Mouse (Mus musculus) 3T3-L1 (cell line): ENCODE results near the gene Stx12.

Source experiments
- DNase-seq: peaks from one replicate; pipeline ENCODE4 v3.0.0-alpha.2; 2015; ENCODE audit warnings: low read depth, low spot score

The Stx12 gene

DNA sequence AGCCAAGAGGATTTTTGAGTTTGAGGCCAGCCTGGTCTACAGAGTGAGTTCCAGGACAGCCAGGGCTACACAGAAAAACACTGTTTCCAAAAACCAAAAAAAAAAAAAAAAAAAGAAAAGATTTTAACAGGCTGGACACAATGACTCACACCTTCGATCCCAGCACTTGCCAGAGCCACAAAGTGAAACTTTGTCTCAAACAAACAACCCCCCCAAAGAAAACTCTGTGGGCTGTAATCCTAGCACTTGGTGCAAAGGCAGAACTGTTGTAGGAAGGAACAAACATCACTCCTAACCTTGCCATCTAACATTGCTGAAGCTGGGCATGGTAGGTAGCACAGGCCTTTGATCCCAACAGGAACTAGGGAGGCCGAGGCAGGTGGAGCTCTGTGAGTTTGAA lies 19.5 kb downstream of the Stx12 start:
- DNase-seq = peak; percentile 59

DNA sequence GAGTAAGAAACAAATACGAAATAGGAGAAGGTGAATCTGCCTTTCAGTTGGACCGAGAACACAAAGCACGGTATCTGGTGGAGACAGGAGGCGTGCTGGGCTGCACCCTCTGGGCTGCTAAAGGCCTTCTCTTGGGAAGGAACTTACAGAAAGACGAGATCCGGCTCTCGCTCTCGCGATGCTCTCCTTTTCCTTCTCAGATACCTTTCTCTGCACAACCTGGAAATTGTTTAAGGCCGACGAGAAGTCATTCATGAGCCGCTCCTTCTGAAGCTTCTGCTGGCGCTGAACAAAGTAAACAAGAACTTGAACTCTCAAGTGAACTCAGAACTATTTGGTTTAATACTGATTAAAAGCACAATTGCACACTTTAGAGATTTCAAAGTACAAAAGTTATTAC lies 21.3 kb downstream of the Stx12 start:
- DNase-seq = no peak

DNA sequence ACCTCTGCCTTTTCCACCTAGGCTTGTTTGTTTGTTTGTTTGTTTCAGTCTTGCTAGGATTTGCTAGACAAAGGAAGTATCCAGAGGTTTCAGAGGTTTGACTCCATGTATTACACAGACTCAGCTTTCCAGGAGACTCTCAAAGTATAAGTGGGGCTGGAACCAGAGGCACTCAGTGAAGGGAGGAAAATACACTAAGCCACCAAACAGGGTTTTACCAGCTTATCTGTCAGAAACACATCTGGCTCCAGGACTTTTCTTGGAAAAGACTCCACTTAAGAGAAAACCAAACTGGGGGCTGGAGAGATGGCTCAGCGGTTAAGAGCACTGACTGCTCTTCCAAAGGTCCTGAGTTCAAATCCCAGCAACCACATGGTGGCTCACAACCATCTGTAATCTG lies 23.4 kb downstream of the Stx12 start:
- no peak for DNase-seq

- DNase-seq = no peak
Measured at GRCm38 (mm10) chr4:132843705-132844071, 40.6 kb downstream of the Stx12 start.

GRCm38 (mm10) chr4:132842970-132843704 lies 41.2 kb downstream of the Stx12 start, which contains the start of gene Ppp1r8:
Gene Ppp1r8 (minus strand): TSS chr4:132843169.
- DNase-seq = peak; percentile 91

- DNase-seq = peak; percentile 55
Measured at GRCm38 (mm10) chr4:132842281-132842906, 41.9 kb downstream of the Stx12 start.

DNA sequence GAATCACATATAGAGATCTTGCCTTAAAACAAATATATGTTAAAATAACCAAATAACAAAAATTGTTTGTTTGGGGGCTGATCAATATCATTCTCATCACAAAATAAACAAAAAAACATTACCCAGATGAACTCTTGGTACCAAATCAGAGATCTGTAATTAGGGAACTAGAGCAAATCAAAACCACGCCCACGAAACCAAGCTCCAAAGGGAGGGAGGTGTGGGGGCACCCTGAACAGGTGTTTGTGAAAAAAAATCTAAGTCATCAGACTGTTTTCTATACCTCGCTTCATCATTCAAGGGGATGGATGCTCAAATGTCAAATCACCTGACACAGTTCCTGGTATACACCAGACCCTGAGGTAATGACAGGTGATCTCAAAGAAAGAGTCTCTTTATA lies 42.8 kb downstream of the Stx12 start:
- no peak for DNase-seq

DNA sequence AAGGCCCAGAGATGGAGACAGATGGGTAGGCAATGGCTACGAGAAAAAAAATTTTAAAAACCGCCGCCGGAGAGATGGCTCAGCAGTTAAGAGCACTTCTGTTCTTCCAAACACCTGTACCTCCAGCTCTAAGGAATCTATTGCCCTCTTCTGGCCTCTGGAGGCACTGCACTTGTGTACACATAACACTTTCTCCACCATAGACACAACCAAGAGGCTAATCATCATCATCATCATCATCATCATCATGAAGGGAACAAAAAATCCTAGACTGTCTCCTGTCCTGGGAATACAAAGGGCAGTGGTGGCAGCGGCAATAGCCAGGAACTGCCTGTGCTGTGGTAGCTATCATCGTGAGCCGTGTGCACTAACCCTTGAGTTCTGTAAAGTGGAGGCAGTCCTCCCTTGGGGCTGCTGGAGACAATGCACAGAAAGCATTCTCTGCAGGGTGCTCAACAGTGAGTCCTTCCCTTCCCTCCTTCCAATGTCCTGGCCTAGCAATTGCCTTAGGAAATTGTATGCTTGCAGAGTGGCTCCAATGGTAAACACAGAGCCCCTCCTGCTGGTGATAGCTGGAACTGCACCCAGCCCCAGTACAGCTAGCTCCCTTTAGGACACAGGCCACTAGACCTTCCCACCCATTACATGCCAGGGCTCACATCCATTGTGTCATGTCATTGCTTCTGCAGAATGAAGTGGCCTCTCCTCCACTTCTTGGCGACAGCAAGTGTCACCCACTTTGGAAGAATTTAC lies 60.5 kb downstream of the Stx12 start:
- peak; percentile 77 for DNase-seq

DNA sequence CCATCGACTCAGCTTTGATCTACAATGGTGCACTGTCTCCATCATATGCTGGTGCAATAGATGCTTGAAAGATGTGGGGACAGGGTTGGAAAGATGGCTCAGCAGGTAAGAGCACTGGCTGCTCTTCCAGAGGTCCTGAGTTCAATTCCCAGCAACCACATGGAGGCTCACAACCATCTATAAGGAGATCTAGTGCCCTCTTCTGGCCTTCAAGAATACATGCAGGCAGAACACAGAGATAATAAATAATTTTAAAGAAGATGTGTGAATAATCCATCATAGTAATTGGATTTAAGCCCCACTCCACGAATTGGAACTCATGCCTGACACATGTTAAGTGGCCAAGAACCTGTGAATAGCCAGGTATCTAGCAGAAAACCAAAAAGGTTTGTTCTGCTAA lies 65.9 kb downstream of the Stx12 start:
- DNase-seq = no peak

- DNase-seq = no peak
Measured at GRCm38 (mm10) chr4:132816855-132817254, 67.5 kb downstream of the Stx12 start.

DNA sequence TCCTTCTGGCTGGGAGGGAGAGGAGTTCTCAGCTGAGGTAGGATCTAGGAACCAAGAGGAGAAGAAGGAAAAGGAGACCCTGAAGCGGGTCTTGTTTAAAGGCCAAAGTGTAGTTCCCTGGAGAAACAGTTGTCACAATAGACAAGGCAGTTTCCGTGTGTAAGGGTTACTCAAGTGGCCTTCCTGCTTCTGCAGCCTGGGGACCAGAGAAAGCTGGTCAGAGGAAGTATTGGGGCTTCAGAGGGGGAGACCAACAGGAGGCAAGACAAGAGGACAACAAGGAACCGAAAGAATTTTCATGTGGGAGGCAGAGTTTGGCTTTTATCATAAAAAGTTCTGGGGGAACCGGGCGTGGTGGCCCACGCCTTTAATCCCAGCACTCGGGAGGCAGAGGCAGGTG lies 67.9 kb downstream of the Stx12 start:
- DNase-seq = no peak

DNA sequence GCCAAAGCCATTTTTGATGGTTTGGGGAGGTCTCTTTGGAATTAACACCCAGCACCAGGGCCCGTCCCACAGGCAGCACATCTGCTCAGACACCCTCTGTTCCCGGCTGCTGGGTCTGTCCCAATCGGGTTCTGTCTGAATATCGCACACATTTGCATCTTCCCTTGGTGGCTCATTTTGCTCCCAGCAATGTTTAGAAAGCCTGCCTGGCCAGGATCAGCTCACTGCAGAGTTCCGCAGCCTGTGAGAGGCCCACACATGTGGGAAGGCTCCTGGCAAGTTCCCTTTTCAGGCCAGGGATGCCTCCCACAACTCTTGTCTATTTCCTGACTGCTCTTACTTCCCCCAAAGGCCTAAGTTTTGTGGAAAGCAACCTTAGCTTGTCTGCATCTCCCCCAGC lies 74.7 kb downstream of the Stx12 start:
- DNase-seq = no peak

- peak; percentile 47 for DNase-seq
Measured at GRCm38 (mm10) chr4:132807771-132808641, 76.3 kb downstream of the Stx12 start.

GRCm38 (mm10) chr4:132806620-132807191 lies 77.6 kb downstream of the Stx12 start:
- no peak for DNase-seq

DNA sequence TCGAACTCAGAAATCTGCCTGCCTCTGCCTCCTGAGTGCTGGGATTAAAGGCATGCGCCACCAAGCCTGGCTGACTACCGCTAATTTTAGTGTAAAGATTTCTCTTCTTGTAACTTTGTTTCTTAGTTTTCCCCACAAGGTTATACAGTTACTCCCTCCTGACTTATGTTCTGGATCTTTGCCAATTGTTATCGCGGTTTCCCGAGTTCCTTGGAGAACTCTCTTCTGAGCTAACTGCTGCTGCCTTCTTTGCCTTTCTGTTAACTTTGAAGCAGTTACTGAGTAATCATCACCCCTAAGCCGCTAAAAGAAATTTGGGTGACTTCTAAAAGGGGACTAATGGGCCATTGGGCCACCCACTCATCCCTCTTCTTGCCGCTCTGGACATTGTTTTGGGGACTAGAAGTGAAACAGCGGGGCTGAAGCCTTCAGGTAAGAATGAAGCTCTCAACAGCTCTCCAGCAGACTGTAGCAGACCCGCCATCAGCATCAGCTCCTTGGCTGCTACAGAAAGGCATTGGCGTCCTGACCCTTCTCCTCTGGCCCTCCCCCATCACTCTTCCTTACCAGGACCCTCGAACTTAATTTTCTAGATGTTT lies 78.6 kb downstream of the Stx12 start:
- DNase-seq = no peak

DNA sequence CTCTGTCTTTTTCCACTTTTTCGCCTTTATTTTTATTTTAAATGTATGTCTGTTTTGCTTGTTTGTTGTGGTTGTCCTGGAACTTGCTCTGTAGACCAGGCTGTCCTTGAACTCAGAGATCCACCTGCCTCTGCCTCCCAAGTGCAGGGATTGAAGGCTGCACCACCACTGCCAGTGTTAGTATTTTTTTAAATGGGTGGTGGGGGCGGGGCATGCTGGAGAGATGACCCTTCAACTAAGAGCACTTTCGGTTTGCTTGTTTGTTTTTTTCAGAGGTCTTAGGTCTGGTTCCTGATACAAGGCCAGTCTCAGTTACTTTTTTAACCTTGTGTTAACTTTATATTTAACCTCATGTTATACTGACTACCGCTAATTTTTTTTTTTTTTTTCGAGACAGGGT lies 79.2 kb downstream of the Stx12 start:
- no peak for DNase-seq

DNA sequence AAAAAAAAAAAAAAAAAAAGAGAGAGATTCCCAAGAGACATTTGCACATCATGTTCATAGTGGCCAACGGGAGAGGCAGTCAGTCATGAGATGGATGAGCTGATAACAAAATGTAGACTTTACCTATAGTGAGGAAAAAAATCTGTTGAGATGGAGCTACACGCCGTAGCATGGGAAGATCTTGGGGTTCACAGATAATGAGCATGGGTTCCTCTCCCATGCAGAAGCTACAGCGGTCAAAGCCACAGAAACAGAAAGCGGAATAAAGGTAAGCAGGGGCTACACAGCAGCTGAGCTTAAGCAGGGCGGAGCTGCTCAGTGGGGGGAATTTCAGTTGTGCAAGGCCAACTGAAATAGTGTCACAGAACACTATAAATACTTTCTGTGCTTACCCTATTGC lies 80.0 kb downstream of the Stx12 start:
- DNase-seq = no peak

- DNase-seq = no peak
Measured at GRCm38 (mm10) chr4:132803876-132804275, 80.4 kb downstream of the Stx12 start.
